Mouse (Mus musculus): ENCODE measurements around the gene Mgst3.

- TF ChIP-seq POLR2A (IDR thresholded peaks at IDR 0.05; ENCODE audit: insufficient read depth, low read depth, low read length) (no peak), CTCF (IDR thresholded peaks at IDR 0.05; ENCODE audit: insufficient read depth, low read depth, low read length) (no peak)
Observed at GRCm38 (mm10) chr1:167414846-167415245, 21.2 kb upstream of the Mgst3 start.
